In genomic region chr6:123697213-123697612, GRCm38 (mm10) we compare ENCODE assay signal across 25 mouse cellular contexts. TPM values are rescaled to one million over a fixed set of nuclear protein-coding genes. Genes with fewer than 3 reads are reported as not detected.
DNase-seq lines count a peak whose midpoint lies in the region; ATAC-seq and TF ChIP-seq lines count a peak whose summit lies in the region.
"Had no signal": no experiment of that assay in that cellular context is flagged by ENCODE, and none has a peak within 500 bp of the region (broad histone marks: within the 10 kb centered on the region; RNA-seq: fewer than 3 reads in every experiment).

No protein-coding gene starts in this region.

- H3K27me3 ChIP-seq in midbrain, embryonic 11.5 days (ENCODE audit: control insufficient read depth, insufficient read depth, low read length) = no peaks in the 10 kb centered on the region
- H3K27me3 ChIP-seq in midbrain, postnatal 0 days (ENCODE audit: insufficient read depth, low read length) = no peaks in the 10 kb centered on the region
- no peaks in the 10 kb centered on the region for H3K27me3 ChIP-seq in forebrain, embryonic 15.5 days
- H3K27me3 ChIP-seq in midbrain, embryonic 14.5 days (ENCODE audit: control insufficient read depth, insufficient read depth, low read length) = no peaks in the 10 kb centered on the region
- H3K27me3 ChIP-seq: limb, embryonic 15.5 days had no signal

- H3K36me3 ChIP-seq in midbrain, embryonic 11.5 days (ENCODE audit: control insufficient read depth, insufficient read depth, low read length) = no peaks in the 10 kb centered on the region
- H3K36me3 ChIP-seq in midbrain, postnatal 0 days (ENCODE audit: insufficient read depth, low read length) = no peaks in the 10 kb centered on the region
- H3K36me3 ChIP-seq in forebrain, embryonic 15.5 days = no peaks in the 10 kb centered on the region
- no peaks in the 10 kb centered on the region for H3K36me3 ChIP-seq in midbrain, embryonic 14.5 days (ENCODE audit: control insufficient read depth, insufficient read depth, low read length)
- H3K36me3 ChIP-seq: limb, embryonic 15.5 days had no signal

- no peak for DNase-seq in midbrain, embryonic 11.5 days (ENCODE audit: low spot score, missing footprints)
- no peak for DNase-seq in midbrain, postnatal 0 days (ENCODE audit: low spot score)
- DNase-seq in R1 (ENCODE audit: low read depth, low spot score) = peak; percentile 93
- peak; percentile 2 for DNase-seq in midbrain, embryonic 14.5 days
- DNase-seq in frontal cortex, postnatal 10 days (ENCODE audit: low spot score in 2 of 2) = no peak
- DNase-seq in kidney, postnatal 10 days = no peak
- DNase-seq: adrenal gland, postnatal 10 days; cerebellum, adult 18-20 months; gastrocnemius, postnatal 25 days; kidney, adult 9 months; kidney, postnatal 4 days; layer of hippocampus, postnatal 36 days; lung, postnatal 10 days; right cerebral cortex, postnatal 25 days; thymus, postnatal 25 days had no signal

- no peak overlapping the region for H3K9ac ChIP-seq in midbrain, embryonic 11.5 days (ENCODE audit: low read length)
- H3K9ac ChIP-seq in midbrain, postnatal 0 days (replicated peaks; ENCODE audit: low read length, poor library complexity, severe bottlenecking) = no peak overlapping the region
- no peak overlapping the region for H3K9ac ChIP-seq in forebrain, embryonic 15.5 days (replicated peaks)
- H3K9ac ChIP-seq in midbrain, embryonic 14.5 days (replicated peaks; ENCODE audit: low read length) = no peak overlapping the region
- H3K9ac ChIP-seq: limb, embryonic 15.5 days had no signal

- H3K4me3 ChIP-seq in midbrain, embryonic 11.5 days (ENCODE audit: low read depth, low read length) = no peak overlapping the region
- H3K4me3 ChIP-seq in midbrain, postnatal 0 days (ENCODE audit: low read depth, low read length) = no peak overlapping the region
- H3K4me3 ChIP-seq in forebrain, embryonic 15.5 days = no peak overlapping the region
- H3K4me3 ChIP-seq in midbrain, embryonic 14.5 days (replicated peaks; ENCODE audit: low read depth, low read length) = no peak overlapping the region
- H3K4me3 ChIP-seq: limb, embryonic 15.5 days had no signal

- peak; percentile 70 for ATAC-seq in midbrain, embryonic 11.5 days (ENCODE audit: low FRiP score)
- no peak for ATAC-seq in midbrain, postnatal 0 days (ENCODE audit: low FRiP score)
- ATAC-seq in forebrain, embryonic 15.5 days (replicated peaks) = peak; percentile 11; the same call in 1 of the 2 replicates
- ATAC-seq in midbrain, embryonic 14.5 days (ENCODE audit: low FRiP score, low TSS enrichment) = peak; percentile 24; the same call in 1 of the 2 replicates
- ATAC-seq: inflammation-experienced regulatory T-cells, adult 6 months had no signal

- no peak overlapping the region for H3K4me2 ChIP-seq in midbrain, embryonic 11.5 days
- H3K4me2 ChIP-seq in midbrain, postnatal 0 days (ENCODE audit: low read depth, low read length, poor library complexity, severe bottlenecking) = no peak overlapping the region
- no peak overlapping the region for H3K4me2 ChIP-seq in forebrain, embryonic 15.5 days (replicated peaks)
- no peak overlapping the region for H3K4me2 ChIP-seq in midbrain, embryonic 14.5 days (ENCODE audit: low read length)
- H3K4me2 ChIP-seq: limb, embryonic 15.5 days had no signal

- TF ChIP-seq CTCF in midbrain, postnatal 0 days (IDR thresholded peaks at IDR 0.05) = no peak

- no peaks in the 10 kb centered on the region for H3K9me3 ChIP-seq in midbrain, embryonic 11.5 days (ENCODE audit: control insufficient read depth, low read length)
- H3K9me3 ChIP-seq in midbrain, postnatal 0 days (ENCODE audit: low read length) = no peaks in the 10 kb centered on the region
- H3K9me3 ChIP-seq in forebrain, embryonic 15.5 days = no peaks in the 10 kb centered on the region
- no peaks in the 10 kb centered on the region for H3K9me3 ChIP-seq in midbrain, embryonic 14.5 days (ENCODE audit: control insufficient read depth, low read length)
- H3K9me3 ChIP-seq: limb, embryonic 15.5 days had no signal

- H3K27ac ChIP-seq in midbrain, embryonic 11.5 days (ENCODE audit: low read depth, low read length) = no peak overlapping the region
- H3K27ac ChIP-seq in midbrain, postnatal 0 days (ENCODE audit: low read depth, low read length) = no peak overlapping the region
- no peak overlapping the region for H3K27ac ChIP-seq in forebrain, embryonic 15.5 days (replicated peaks)
- no peak overlapping the region for H3K27ac ChIP-seq in midbrain, embryonic 14.5 days (replicated peaks; ENCODE audit: low read depth, low read length)
- H3K27ac ChIP-seq: limb, embryonic 15.5 days had no signal

- no peaks in the 10 kb centered on the region for H3K4me1 ChIP-seq in midbrain, embryonic 11.5 days (ENCODE audit: control insufficient read depth, insufficient read depth, low read length)
- H3K4me1 ChIP-seq in midbrain, postnatal 0 days (ENCODE audit: insufficient read depth, low read length) = no peaks in the 10 kb centered on the region
- peaks cover 4% of the 10 kb centered on the region; the same call in 1 of the 2 replicates for H3K4me1 ChIP-seq in forebrain, embryonic 15.5 days
- H3K4me1 ChIP-seq in midbrain, embryonic 14.5 days (ENCODE audit: control insufficient read depth, insufficient read depth, low read length) = 0 out of 2 replicates have a peak, but pooled peaks cover 3% of the 10 kb centered on the region
- H3K4me1 ChIP-seq: limb, embryonic 15.5 days had no signal

RNA-seq across cellular contexts. Expression of gene Vmn2r23, which starts 5.3 kb away (rescaled TPM):
- not detected in 2 replicates for polyA plus RNA-seq in midbrain, embryonic 11.5 days (2014; fragmentation: Nextera tagmentation; extraction: Ambion mirVana)
- not detected in 2 replicates for total RNA-seq in midbrain, postnatal 0 days (2014; rRNA removed)
- not detected in 2 replicates for polyA plus RNA-seq in midbrain, postnatal 0 days (2015; fragmentation: Nextera tagmentation; extraction: Ambion mirVana)
- not detected in 2 replicates for polyA plus RNA-seq in forebrain, embryonic 15.5 days (2015; fragmentation: Nextera tagmentation; extraction: Ambion mirVana)
- not detected in 2 replicates for polyA plus RNA-seq in midbrain, embryonic 14.5 days (2014; fragmentation: Nextera tagmentation; extraction: Ambion mirVana)
- total RNA-seq: adrenal gland, postnatal 10 days; gastrocnemius, postnatal 25 days; layer of hippocampus, postnatal 36 days; left cerebral cortex, postnatal 25 days; megakaryocyte, adult 5-6 weeks; MEL had no signal
- polyA plus RNA-seq: cortical plate, adult 2 months; heart, postnatal 0 days; inflammation-experienced regulatory T-cells, adult 6 months; limb, embryonic 15.5 days; liver, embryonic 16.5 days; testis, adult 2 months had no signal

RNA-seq across cellular contexts. Expression of gene Vmn2r22, which starts 46.7 kb away (rescaled TPM):
- polyA plus RNA-seq in midbrain, embryonic 11.5 days (2014; fragmentation: Nextera tagmentation; extraction: Ambion mirVana) = not detected in 2 replicates
- total RNA-seq in midbrain, postnatal 0 days (2014; rRNA removed) = not detected in 2 replicates
- polyA plus RNA-seq in midbrain, postnatal 0 days (2015; fragmentation: Nextera tagmentation; extraction: Ambion mirVana) = not detected in 2 replicates
- polyA plus RNA-seq in forebrain, embryonic 15.5 days (2015; fragmentation: Nextera tagmentation; extraction: Ambion mirVana) = not detected in 2 replicates
- not detected in 2 replicates for polyA plus RNA-seq in midbrain, embryonic 14.5 days (2014; fragmentation: Nextera tagmentation; extraction: Ambion mirVana)
- total RNA-seq: adrenal gland, postnatal 10 days; gastrocnemius, postnatal 25 days; layer of hippocampus, postnatal 36 days; left cerebral cortex, postnatal 25 days; megakaryocyte, adult 5-6 weeks; MEL had no signal
- polyA plus RNA-seq: cortical plate, adult 2 months; heart, postnatal 0 days; limb, embryonic 15.5 days; liver, embryonic 16.5 days; testis, adult 2 months had no signal

Comparison
In these comparisons a context has a peak if more than half of its experiments do, and no peak if none do; other contexts are left out.
1. DNase-seq: peak in R1 (single experiment) and midbrain, embryonic 14.5 days (single experiment); none in midbrain, embryonic 11.5 days (single experiment), midbrain, postnatal 0 days (single experiment), frontal cortex, postnatal 10 days (0 of 2) and kidney, postnatal 10 days (single experiment).